Comparison of ENCODE assay signal across 14 mouse cellular contexts in the genomic region with DNA sequence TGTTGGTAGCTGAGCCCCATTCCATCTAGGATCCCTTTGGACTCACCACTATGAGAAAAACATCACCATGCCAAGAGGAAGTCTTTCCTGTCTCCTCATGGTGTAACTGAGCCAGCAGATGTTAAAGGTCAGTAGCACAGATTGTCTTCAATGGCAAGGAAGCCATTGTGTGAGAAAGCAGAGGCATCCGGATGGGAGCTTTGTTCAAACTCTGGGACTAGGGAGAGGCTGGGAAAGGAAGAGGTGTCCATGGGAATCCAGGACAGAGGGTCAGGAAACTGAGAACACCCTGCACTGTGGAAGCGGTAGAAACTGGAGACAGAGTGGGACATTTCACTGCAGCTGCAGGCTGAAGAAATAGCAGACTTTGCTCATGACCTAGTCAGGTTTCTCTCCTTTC.
DNase-seq lines count a peak whose midpoint lies in the region; ATAC-seq and TF ChIP-seq lines count a peak whose summit lies in the region.
"Had no signal": no experiment of that assay in that cellular context is flagged by ENCODE, and none has a peak within 500 bp of the region (broad histone marks: within the 10 kb centered on the region; RNA-seq: fewer than 3 reads in every experiment).

No protein-coding gene starts in this region.

- no peak overlapping the region for H3K4me3 ChIP-seq in gastrocnemius, adult 2 months
- H3K4me3 ChIP-seq in liver, postnatal 0 days (ENCODE audit: low read depth, low read length): no peak overlapping the region
- no peak overlapping the region for H3K4me3 ChIP-seq in neural tube, embryonic 15.5 days (replicated peaks)
- H3K4me3 ChIP-seq in intestine, embryonic 16.5 days (ENCODE audit: low read length): no peak overlapping the region
- H3K4me3 ChIP-seq: embryonic facial prominence, embryonic 12.5 days; hindbrain, embryonic 10.5 days; layer of hippocampus, adult 2 months; megakaryocyte, embryonic 14.5 days had no signal

- intact Hi-C loops in gastrocnemius, adult 2 months (cut with DNase I): no loop called here
- intact Hi-C loops in gastrocnemius, postnatal 36 days (cut with DNase I): no loop called here
- intact Hi-C loops in heart, postnatal 14 days (cut with DNase I): no loop called here

- no peaks in the 10 kb centered on the region for H3K27me3 ChIP-seq in liver, postnatal 0 days (ENCODE audit: insufficient read depth, low read length)
- no peaks in the 10 kb centered on the region for H3K27me3 ChIP-seq in neural tube, embryonic 15.5 days (replicated peaks)
- no peaks in the 10 kb centered on the region for H3K27me3 ChIP-seq in intestine, embryonic 16.5 days (replicated peaks; ENCODE audit: control insufficient read depth, insufficient read depth, low read length)
- H3K27me3 ChIP-seq: embryonic facial prominence, embryonic 12.5 days; megakaryocyte, embryonic 14.5 days had no signal

- WGBS in liver, postnatal 0 days (ENCODE audit: insufficient replicate concordance): 68% methylated on average over 2 of the region's 2 CpGs
- WGBS in neural tube, embryonic 15.5 days: 64% methylated on average over 2 of the region's 2 CpGs
- 83% methylated on average over 2 of the region's 2 CpGs for WGBS in intestine, embryonic 16.5 days

- no peak overlapping the region for H3K9ac ChIP-seq in liver, postnatal 0 days (replicated peaks)
- no peak overlapping the region for H3K9ac ChIP-seq in neural tube, embryonic 15.5 days (replicated peaks)
- no peak overlapping the region for H3K9ac ChIP-seq in intestine, embryonic 16.5 days (ENCODE audit: low read depth, low read length)
- H3K9ac ChIP-seq: embryonic facial prominence, embryonic 12.5 days; forebrain, postnatal 0 days had no signal

- H3K9me3 ChIP-seq in liver, postnatal 0 days (ENCODE audit: low read length): no peaks in the 10 kb centered on the region
- no peaks in the 10 kb centered on the region for H3K9me3 ChIP-seq in neural tube, embryonic 15.5 days (replicated peaks)
- no peaks in the 10 kb centered on the region for H3K9me3 ChIP-seq in intestine, embryonic 16.5 days (ENCODE audit: control insufficient read depth, low read length)
- H3K9me3 ChIP-seq: embryonic facial prominence, embryonic 12.5 days; hindbrain, embryonic 10.5 days had no signal

- no peaks in the 10 kb centered on the region for H3K36me3 ChIP-seq in liver, postnatal 0 days (replicated peaks; ENCODE audit: insufficient read depth, low read length)
- H3K36me3 ChIP-seq in neural tube, embryonic 15.5 days: no peaks in the 10 kb centered on the region
- no peaks in the 10 kb centered on the region for H3K36me3 ChIP-seq in intestine, embryonic 16.5 days (ENCODE audit: control insufficient read depth, insufficient read depth, low read length)
- H3K36me3 ChIP-seq: embryonic facial prominence, embryonic 12.5 days; hindbrain, embryonic 10.5 days had no signal

- TF ChIP-seq CTCF in gastrocnemius, adult 2 months (IDR thresholded peaks at IDR 0.05): no peak
- TF ChIP-seq CTCF in liver, postnatal 0 days (IDR thresholded peaks at IDR 0.05; ENCODE audit: low read depth): no peak

- no peaks in the 10 kb centered on the region for H3K4me1 ChIP-seq in liver, postnatal 0 days (ENCODE audit: insufficient read depth)
- no peaks in the 10 kb centered on the region for H3K4me1 ChIP-seq in neural tube, embryonic 15.5 days
- H3K4me1 ChIP-seq in intestine, embryonic 16.5 days (ENCODE audit: control insufficient read depth, insufficient read depth, low read length): no peaks in the 10 kb centered on the region; the same call in 1 of the 2 replicates
- H3K4me1 ChIP-seq: embryonic facial prominence, embryonic 12.5 days; megakaryocyte, embryonic 14.5 days had no signal

- no peak overlapping the region for H3K4me2 ChIP-seq in liver, postnatal 0 days (ENCODE audit: low read depth, low read length)
- no peak overlapping the region for H3K4me2 ChIP-seq in neural tube, embryonic 15.5 days
- H3K4me2 ChIP-seq in intestine, embryonic 16.5 days (ENCODE audit: low read depth, low read length): no peak overlapping the region
- H3K4me2 ChIP-seq: embryonic facial prominence, embryonic 12.5 days had no signal

- peak; percentile 12; the same call in 1 of the 2 replicates for ATAC-seq in liver, postnatal 0 days
- ATAC-seq in frontal cortex, adult (ENCODE audit: low TSS enrichment): no peak
- no peak for ATAC-seq in neural tube, embryonic 15.5 days (ENCODE audit: low FRiP score)
- ATAC-seq in intestine, embryonic 16.5 days: no peak
- ATAC-seq: forebrain, postnatal 0 days had no signal

- DNase-seq in gastrocnemius, adult 2 months: no peak
- DNase-seq in gastrocnemius, postnatal 36 days: no peak
- peak; percentile 53 to 86 for DNase-seq in heart, adult 18-20 months
- DNase-seq in heart, postnatal 14 days: peak; percentile 27 to 32
- no peak for DNase-seq in liver, postnatal 0 days
- DNase-seq: cerebellum, adult 2 months; forebrain, postnatal 0 days had no signal

- 0 out of 2 replicates have a peak overlapping the region, but pooled peaks have one; percentile 4 for H3K27ac ChIP-seq in gastrocnemius, adult 2 months
- no peak overlapping the region for H3K27ac ChIP-seq in liver, postnatal 0 days (ENCODE audit: low read depth)
- no peak overlapping the region for H3K27ac ChIP-seq in neural tube, embryonic 15.5 days (replicated peaks)
- no peak overlapping the region for H3K27ac ChIP-seq in intestine, embryonic 16.5 days (ENCODE audit: low read length)
- H3K27ac ChIP-seq: embryonic facial prominence, embryonic 12.5 days; hindbrain, embryonic 10.5 days; layer of hippocampus, adult 2 months had no signal

- TF ChIP-seq EP300 in liver, postnatal 0 days (IDR thresholded peaks at IDR 0.05; ENCODE audit: low read depth): no peak

Comparison
In these comparisons a context has a peak if more than half of its experiments do, and no peak if none do; other contexts are left out.
1. DNase-seq: peak in heart, adult 18-20 months (2 of 2) and heart, postnatal 14 days (2 of 2); none in gastrocnemius, adult 2 months (single experiment), gastrocnemius, postnatal 36 days (0 of 2) and liver, postnatal 0 days (single experiment).